In genomic region chr11:103387870-103388526, GRCm38 (mm10) we compare ENCODE assay signal across 24 mouse cellular contexts. TPM values are rescaled to one million over a fixed set of nuclear protein-coding genes. Genes with fewer than 3 reads are reported as not detected.
A peak's percentile ranks its signal among the peaks of the same experiment; 100 is the strongest.
DNase-seq lines count a peak whose midpoint lies in the region; ATAC-seq and TF ChIP-seq lines count a peak whose summit lies in the region.
"Had no signal": no experiment of that assay in that cellular context is flagged by ENCODE, and none has a peak within 500 bp of the region (broad histone marks: within the 10 kb centered on the region; RNA-seq: fewer than 3 reads in every experiment).

No protein-coding gene starts in this region.

- 42% methylated on average over 7 of the region's 7 CpGs for WGBS in lung, adult 2 months

- peak; percentile 10; the same call in 1 of the 2 replicates for TF ChIP-seq POLR2A in lung, adult 2 months (IDR thresholded peaks at IDR 0.05; ENCODE audit: borderline replicate concordance, extremely low read depth, low read depth, low read length)

- no peak for TF ChIP-seq CTCF in lung, adult 2 months (IDR thresholded peaks at IDR 0.05; ENCODE audit: insufficient read depth, low read length)

- peak; percentile 34 for DNase-seq in urinary bladder, postnatal 14 days (ENCODE audit: low spot score)
- no peak for DNase-seq in urinary bladder, postnatal 36 days (ENCODE audit: low spot score in 2 of 2)
- DNase-seq in lung, adult 2 months = no peak
- DNase-seq in lung, postnatal 14 days = peak; percentile 35
- peak; percentile 42 for DNase-seq in yolk sac, embryonic 10.5 days (ENCODE audit: low spot score)
- DNase-seq in ovary, postnatal 14 days (ENCODE audit: low spot score) = no peak
- no peak for DNase-seq in kidney, adult 8-10 months
- DNase-seq: adrenal gland, postnatal 36 days; cerebellum, postnatal 10 days; liver; retina, postnatal 1 day; right cerebral cortex, postnatal 25 days; thymus, adult 18-20 months; thymus, postnatal 36 days had no signal

- no peak overlapping the region for H3K4me3 ChIP-seq in lung, adult 2 months (replicated peaks; ENCODE audit: extremely low read depth, low read depth, low read length)
- H3K4me3 ChIP-seq: embryonic facial prominence, embryonic 12.5 days; forebrain, embryonic 12.5 days; hindbrain, embryonic 10.5 days; kidney, embryonic 15.5 days; limb, embryonic 10.5 days; liver, embryonic 15.5 days; midbrain, embryonic 13.5 days had no signal

- ATAC-seq in inflammation-experienced regulatory T-cells, adult 6 months = no peak
- ATAC-seq: hindbrain, embryonic 16.5 days; intestine, embryonic 16.5 days; midbrain, embryonic 13.5 days had no signal

- peaks cover 11% of the 10 kb centered on the region for H3K4me1 ChIP-seq in lung, adult 2 months (ENCODE audit: control insufficient read depth, insufficient read depth, low read length)
- H3K4me1 ChIP-seq: embryonic facial prominence, embryonic 12.5 days; forebrain, embryonic 12.5 days; midbrain, embryonic 13.5 days had no signal

RNA-seq across cellular contexts. Expression of gene Plekhm1, which starts 24.5 kb away (rescaled TPM):
- polyA plus RNA-seq in lung, adult 2 months (2012; rRNA removed) = 23.9 and 28.0 TPM in 2 replicates
- 10 to 100 TPM in 2 of 3 experiments, 1 to 10 TPM in 1; 9.0 to 11.9 (median 10.0) TPM for polyA plus RNA-seq in inflammation-experienced regulatory T-cells, adult 6 months (2017; shearing (Covaris generic))

RNA-seq across cellular contexts. Expression of gene Arhgap27, which starts 24.5 kb away (rescaled TPM):
- polyA plus RNA-seq in lung, adult 2 months (2012; rRNA removed) = 71.4 and 83.7 TPM in 2 replicates
- 10 to 100 TPM; 22.2 to 27.8 (median 25.8) TPM for polyA plus RNA-seq in inflammation-experienced regulatory T-cells, adult 6 months (2017; shearing (Covaris generic))

Comparison
In these comparisons a context has a peak if more than half of its experiments do, and no peak if none do; other contexts are left out.
1. DNase-seq: peak in urinary bladder, postnatal 14 days (single experiment), lung, postnatal 14 days (single experiment) and yolk sac, embryonic 10.5 days (single experiment); none in urinary bladder, postnatal 36 days (0 of 2), lung, adult 2 months (single experiment), ovary, postnatal 14 days (single experiment) and kidney, adult 8-10 months (0 of 2).